Comparison of ENCODE assay signal across 21 mouse cellular contexts in genomic region chr2:107232885-107233284, GRCm38 (mm10). TPM values are rescaled to one million over a fixed set of nuclear protein-coding genes. Genes with fewer than 3 reads are reported as not detected.
DNase-seq lines count a peak whose midpoint lies in the region; ATAC-seq lines count a peak whose summit lies in the region.
"Had no signal": no experiment of that assay in that cellular context is flagged by ENCODE, and none has a peak within 500 bp of the region (broad histone marks: within the 10 kb centered on the region; RNA-seq: fewer than 3 reads in every experiment).

No protein-coding gene starts in this region.

- H3K36me3 ChIP-seq in embryonic facial prominence, embryonic 14.5 days (ENCODE audit: control insufficient read depth, insufficient read depth, low read length), result no peaks in the 10 kb centered on the region
- no peaks in the 10 kb centered on the region for H3K36me3 ChIP-seq in embryonic facial prominence, embryonic 10.5 days (replicated peaks)
- no peaks in the 10 kb centered on the region for H3K36me3 ChIP-seq in megakaryocyte, embryonic 14.5 days (replicated peaks; ENCODE audit: low read length)
- H3K36me3 ChIP-seq in stomach, embryonic 16.5 days (ENCODE audit: control insufficient read depth, insufficient read depth, low read length), result no peaks in the 10 kb centered on the region
- no peaks in the 10 kb centered on the region for H3K36me3 ChIP-seq in heart, embryonic 10.5 days
- H3K36me3 ChIP-seq: embryonic facial prominence, embryonic 13.5 days; heart, embryonic 13.5 days; hindbrain, embryonic 15.5 days had no signal

- H3K27ac ChIP-seq in embryonic facial prominence, embryonic 14.5 days (replicated peaks; ENCODE audit: low read depth, low read length), result no peak overlapping the region
- no peak overlapping the region for H3K27ac ChIP-seq in embryonic facial prominence, embryonic 10.5 days (replicated peaks)
- no peak overlapping the region for H3K27ac ChIP-seq in stomach, embryonic 16.5 days (ENCODE audit: low read length)
- no peak overlapping the region for H3K27ac ChIP-seq in heart, embryonic 10.5 days
- H3K27ac ChIP-seq: embryonic facial prominence, embryonic 13.5 days; forebrain, embryonic 13.5 days; heart, embryonic 13.5 days; hindbrain, embryonic 15.5 days had no signal

- H3K9me3 ChIP-seq in embryonic facial prominence, embryonic 14.5 days (ENCODE audit: control insufficient read depth, low read length), result no peaks in the 10 kb centered on the region
- no peaks in the 10 kb centered on the region for H3K9me3 ChIP-seq in embryonic facial prominence, embryonic 10.5 days
- H3K9me3 ChIP-seq in megakaryocyte, embryonic 14.5 days, result peaks cover 5% of the 10 kb centered on the region; the same call in 1 of the 2 replicates
- no peaks in the 10 kb centered on the region for H3K9me3 ChIP-seq in stomach, embryonic 16.5 days (replicated peaks; ENCODE audit: control insufficient read depth, low read length)
- H3K9me3 ChIP-seq in heart, embryonic 10.5 days, result no peaks in the 10 kb centered on the region
- H3K9me3 ChIP-seq: embryonic facial prominence, embryonic 13.5 days; forebrain, embryonic 13.5 days; heart, embryonic 13.5 days; hindbrain, embryonic 15.5 days had no signal

- peak; percentile 57 for ATAC-seq in embryonic facial prominence, embryonic 14.5 days (ENCODE audit: low read depth)
- no peak for ATAC-seq in megakaryocyte, adult 5-6 weeks (ENCODE audit: poor library complexity, severe bottlenecking)
- ATAC-seq in stomach, embryonic 16.5 days (ENCODE audit: insufficient read depth, low FRiP score), result peak; percentile 66
- ATAC-seq: forebrain, embryonic 13.5 days; forebrain, postnatal 0 days had no signal

- no peaks in the 10 kb centered on the region for H3K4me1 ChIP-seq in embryonic facial prominence, embryonic 14.5 days (ENCODE audit: control insufficient read depth, insufficient read depth, low read length)
- no peaks in the 10 kb centered on the region for H3K4me1 ChIP-seq in embryonic facial prominence, embryonic 10.5 days
- peaks cover 13% of the 10 kb centered on the region for H3K4me1 ChIP-seq in megakaryocyte, embryonic 14.5 days
- no peaks in the 10 kb centered on the region for H3K4me1 ChIP-seq in stomach, embryonic 16.5 days (ENCODE audit: control insufficient read depth, insufficient read depth, low read length)
- peaks cover 4% of the 10 kb centered on the region; the same call in 1 of the 2 replicates for H3K4me1 ChIP-seq in heart, embryonic 10.5 days
- H3K4me1 ChIP-seq: embryonic facial prominence, embryonic 13.5 days; forebrain, embryonic 13.5 days; hindbrain, embryonic 15.5 days had no signal

- WGBS in embryonic facial prominence, embryonic 14.5 days, result 62% methylated on average over 2 of the region's 2 CpGs
- 72% methylated on average over 2 of the region's 2 CpGs for WGBS in embryonic facial prominence, embryonic 10.5 days
- 53% methylated on average over 2 of the region's 2 CpGs for WGBS in stomach, embryonic 16.5 days
- WGBS in heart, embryonic 10.5 days, result 64% methylated on average over 2 of the region's 2 CpGs

- H3K9ac ChIP-seq in embryonic facial prominence, embryonic 14.5 days (ENCODE audit: low read depth, low read length), result no peak overlapping the region
- H3K9ac ChIP-seq in stomach, embryonic 16.5 days (ENCODE audit: low read length), result no peak overlapping the region
- H3K9ac ChIP-seq: embryonic facial prominence, embryonic 13.5 days; forebrain, embryonic 13.5 days; forebrain, postnatal 0 days; heart, embryonic 13.5 days; hindbrain, embryonic 15.5 days had no signal

- H3K27me3 ChIP-seq in embryonic facial prominence, embryonic 14.5 days (replicated peaks; ENCODE audit: control insufficient read depth, insufficient read depth, low read length), result no peaks in the 10 kb centered on the region
- H3K27me3 ChIP-seq in embryonic facial prominence, embryonic 10.5 days (replicated peaks; ENCODE audit: low read depth, poor library complexity, severe bottlenecking), result no peaks in the 10 kb centered on the region
- no peaks in the 10 kb centered on the region for H3K27me3 ChIP-seq in megakaryocyte, embryonic 14.5 days (replicated peaks)
- no peaks in the 10 kb centered on the region for H3K27me3 ChIP-seq in stomach, embryonic 16.5 days (ENCODE audit: control insufficient read depth, insufficient read depth, low read length)
- no peaks in the 10 kb centered on the region for H3K27me3 ChIP-seq in heart, embryonic 10.5 days (ENCODE audit: insufficient read depth, poor library complexity, severe bottlenecking)
- H3K27me3 ChIP-seq: CH12.LX; embryonic facial prominence, embryonic 13.5 days; forebrain, embryonic 13.5 days; heart, embryonic 13.5 days; hindbrain, embryonic 15.5 days had no signal

- H3K4me3 ChIP-seq in embryonic facial prominence, embryonic 14.5 days (ENCODE audit: low read depth, low read length), result no peak overlapping the region
- no peak overlapping the region for H3K4me3 ChIP-seq in embryonic facial prominence, embryonic 10.5 days
- peak overlapping the region; percentile 70 for H3K4me3 ChIP-seq in megakaryocyte, embryonic 14.5 days (replicated peaks)
- no peak overlapping the region for H3K4me3 ChIP-seq in stomach, embryonic 16.5 days (replicated peaks; ENCODE audit: low read length)
- no peak overlapping the region for H3K4me3 ChIP-seq in heart, embryonic 10.5 days
- H3K4me3 ChIP-seq: embryonic facial prominence, embryonic 13.5 days; forebrain, embryonic 13.5 days; heart, embryonic 13.5 days; hindbrain, embryonic 15.5 days had no signal

- peak; percentile 56 for DNase-seq in embryonic facial prominence, embryonic 14.5 days (ENCODE audit: low spot score)
- DNase-seq in embryonic facial prominence, embryonic 10.5 days (ENCODE audit: low spot score), result no peak
- DNase-seq in heart, embryonic 10.5 days (ENCODE audit: low spot score), result no peak
- no peak for DNase-seq in testis, postnatal 10 days (ENCODE audit: low spot score)
- DNase-seq: adrenal gland, postnatal 10 days; cerebellum, adult 11-12 months; cerebellum, adult 9-10 months; cerebellum, postnatal 25 days; forebrain, postnatal 0 days; gastrocnemius, postnatal 14 days; heart, postnatal 36 days had no signal

- no peak overlapping the region for H3K4me2 ChIP-seq in embryonic facial prominence, embryonic 14.5 days (ENCODE audit: low read depth, low read length)
- no peak overlapping the region for H3K4me2 ChIP-seq in stomach, embryonic 16.5 days (ENCODE audit: low read depth, low read length)
- H3K4me2 ChIP-seq: embryonic facial prominence, embryonic 13.5 days; forebrain, embryonic 13.5 days; heart, embryonic 13.5 days; hindbrain, embryonic 15.5 days had no signal

RNA-seq across cellular contexts. Expression of gene Kcna4, which starts 57.6 kb away (rescaled TPM):
- 1.3 and 1.6 TPM in 2 replicates for polyA plus RNA-seq in embryonic facial prominence, embryonic 14.5 days (2014; fragmentation: Nextera tagmentation; extraction: Ambion mirVana)
- polyA plus RNA-seq in embryonic facial prominence, embryonic 10.5 days (2016; fragmentation: Nextera tagmentation; extraction: Ambion mirVana), result 0.05 TPM in 1 of 2 replicates, not detected in the other
- 0.10 TPM in 1 of 2 replicates, not detected in the other for polyA plus RNA-seq in megakaryocyte, embryonic 14.5 days (2012; ENCODE audit: insufficient read depth, low replicate concordance)
- total RNA-seq in megakaryocyte, adult 5-6 weeks (2015), result not detected in 2 replicates
- not detected in 2 replicates for total RNA-seq in megakaryocyte, adult 5-6 weeks (2017)
- 0.81 and 0.97 TPM in 2 replicates for polyA plus RNA-seq in stomach, embryonic 16.5 days (2015; fragmentation: Nextera tagmentation; extraction: Ambion mirVana)
- 1.3 and 2.7 TPM in 2 replicates for polyA plus RNA-seq in heart, embryonic 10.5 days (2016; fragmentation: Nextera tagmentation; extraction: Ambion mirVana)
- total RNA-seq: CH12.LX; gastrocnemius, adult 18-20 months; granulocyte monocyte progenitor cell, adult 5-6 weeks had no signal
